Mouse (Mus musculus) CH12F3 (cell line): Measurements from ENCODE around the gene Gcn1l1.

Source experiments
- in situ Hi-C: fragments of 300-500 bp; cut with MboI; formaldehyde crosslinking; loops from 2 replicates; pipeline ENCODE4 v1.14.3; 2020; ENCODE audit warnings: low sequenced_read_pairs

Gcn1l1 gene

GRCm38 (mm10) chr5:115591028-115591427 is 26.0 kb downstream of the Gcn1l1 start:
- in situ Hi-C loops = no loop called here

GRCm38 (mm10) chr5:115591506-115591905 is 26.5 kb downstream of the Gcn1l1 start:
- in situ Hi-C loops = no loop called here

GRCm38 (mm10) chr5:115603561-115603960 is 38.5 kb downstream of the Gcn1l1 start:
- in situ Hi-C loops = no loop called here

GRCm38 (mm10) chr5:115611566-115611965 is 46.5 kb downstream of the Gcn1l1 start:
- in situ Hi-C loops = loop anchor here (5.0 kb wide), 1 partner anchor 34 kb away; no protein-coding TSS in a partner anchor

GRCm38 (mm10) chr5:115613332-115613731 is 48.3 kb downstream of the Gcn1l1 start:
- in situ Hi-C loops = loop anchor here (5.0 kb wide), 1 partner anchor 36 kb away; no protein-coding TSS in a partner anchor

- in situ Hi-C loops = loop anchor here (5.0 kb wide), 1 partner anchor 38 kb away; no protein-coding TSS in a partner anchor
These were observed 49.9 kb downstream of the Gcn1l1 start for GRCm38 (mm10) chr5:115614948-115615347.

- in situ Hi-C loops = no loop called here
These were observed 54.6 kb downstream of the Gcn1l1 start for GRCm38 (mm10) chr5:115619690-115620089.

GRCm38 (mm10) chr5:115622686-115623085 is 57.6 kb downstream of the Gcn1l1 start:
- in situ Hi-C loops = no loop called here

GRCm38 (mm10) chr5:115623694-115624440 is 58.8 kb downstream of the Gcn1l1 start:
- in situ Hi-C loops = no loop called here

- in situ Hi-C loops = no loop called here
These were observed 61.3 kb downstream of the Gcn1l1 start for GRCm38 (mm10) chr5:115626237-115626886.

- in situ Hi-C loops = no loop called here
These were observed 63.0 kb downstream of the Gcn1l1 start for GRCm38 (mm10) chr5:115628083-115628482.

GRCm38 (mm10) chr5:115629672-115630071 is 64.6 kb downstream of the Gcn1l1 start:
- in situ Hi-C loops = no loop called here

- in situ Hi-C loops = no loop called here
These were observed 65.2 kb downstream of the Gcn1l1 start for GRCm38 (mm10) chr5:115630291-115630690.

- in situ Hi-C loops = no loop called here
These were observed 66.7 kb downstream of the Gcn1l1 start, which contains the start of gene Rab35 for GRCm38 (mm10) chr5:115631505-115632357. TSS of gene Rab35 (plus strand) at chr5:115631908.

GRCm38 (mm10) chr5:115632358-115632714 is 67.3 kb downstream of the Gcn1l1 start:
- in situ Hi-C loops = no loop called here

- in situ Hi-C loops = no loop called here
These were observed 68.0 kb downstream of the Gcn1l1 start for GRCm38 (mm10) chr5:115633060-115633459.

GRCm38 (mm10) chr5:115634046-115634445 is 69.0 kb downstream of the Gcn1l1 start:
- in situ Hi-C loops = no loop called here

- in situ Hi-C loops = no loop called here
These were observed 70.5 kb downstream of the Gcn1l1 start for GRCm38 (mm10) chr5:115635536-115635935.

GRCm38 (mm10) chr5:115644192-115644591 is 79.1 kb downstream of the Gcn1l1 start:
- in situ Hi-C loops = no loop called here

GRCm38 (mm10) chr5:115648876-115649275 is 83.8 kb downstream of the Gcn1l1 start:
- in situ Hi-C loops = no loop called here

GRCm38 (mm10) chr5:115649699-115650098 is 84.6 kb downstream of the Gcn1l1 start:
- in situ Hi-C loops = no loop called here
